Mouse (Mus musculus) liver, embryonic 14.5 days (tissue): Measurements from ENCODE around the gene Hoxa7.

Source experiments
- CTCF ChIP-seq: IDR thresholded peaks from 2 replicates; pipeline ENCODE4 v1.5.1; 2016; ENCODE audit warnings: antibody characterized with exemption, low read depth, control low read depth
- EP300 ChIP-seq: IDR thresholded peaks from 2 replicates; pipeline ENCODE4 v1.6.1; 2016; ENCODE audit warnings: antibody characterized with exemption, low read depth

GRCm38 (mm10) chr6:52213119-52213986 is 8.3 kb downstream of the Hoxa7 start, which contains the start of the genes Hoxa3 and Gm28308:
- TF ChIP-seq EP300 = no peak
- no peak for TF ChIP-seq CTCF
